Mouse (Mus musculus): ENCODE measurements around the gene Mesd. TPM values are rescaled to one million over a fixed set of nuclear protein-coding genes. Genes with fewer than 3 reads are reported as not detected.
A peak's percentile ranks its signal among the peaks of the same experiment; 100 is the strongest.

The Mesd gene
- total RNA-seq (2021), result 10 to 100 TPM; 49.3 to 54.9 TPM
- long read RNA-seq, experiment 1, full-length matches to known transcripts, result 59 of 64 reads
- long read RNA-seq, experiment 1, partial matches to known transcripts, result 0 of 64 reads
- long read RNA-seq, experiment 1, other reads (novel, unspliced or antisense), result 5 of 64 reads
- long read RNA-seq, experiment 2, full-length matches to known transcripts, result 25 of 27 reads
- long read RNA-seq, experiment 2, partial matches to known transcripts, result 0 of 27 reads
- long read RNA-seq, experiment 2, other reads (novel, unspliced or antisense), result 2 of 27 reads

DNA sequence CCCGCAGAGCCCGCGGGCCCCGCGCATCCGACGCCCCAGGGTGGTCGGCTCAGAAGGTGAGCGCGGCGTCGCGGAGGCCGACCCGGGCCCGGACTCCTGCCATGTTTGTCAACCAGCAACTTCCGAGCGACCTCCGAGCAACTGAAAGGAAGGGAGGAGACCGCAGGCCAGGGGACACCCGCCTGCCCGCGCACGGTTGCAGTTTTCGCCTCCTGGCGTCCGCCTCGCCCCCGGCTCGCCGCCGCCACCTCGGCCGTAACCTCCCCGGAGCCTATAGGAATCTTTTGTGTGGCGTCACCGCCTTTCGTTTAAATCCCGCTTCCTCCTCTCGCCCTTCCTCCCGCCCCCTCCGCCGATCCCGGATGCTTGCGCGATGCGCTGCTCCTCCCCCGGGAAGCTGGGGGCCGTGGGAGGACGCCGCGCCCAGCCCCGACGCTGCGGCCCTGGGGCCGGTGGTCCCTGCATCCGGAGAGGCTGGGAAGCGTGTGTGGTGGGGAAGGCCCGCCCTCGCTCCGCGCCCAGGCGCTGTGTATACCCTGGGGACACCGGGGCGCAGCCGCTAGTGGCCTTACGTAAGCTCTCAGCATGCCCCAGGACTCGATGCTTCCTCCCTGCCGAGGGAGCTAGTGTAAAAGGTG lies at the start of gene Mesd, which contains the start of gene Tlnrd1:
Gene Mesd, plus strand, starts transcription at position 446 of the 638 bp plus-strand sequence.
Gene Tlnrd1, minus strand, starts transcription at position 285 of the 638 bp plus-strand sequence.
- DNase-seq, result peak; percentile 90 to 95

GRCm38 (mm10) chr7:83838525-83839224 lies 45.6 kb upstream of the Mesd start:
- no peak for DNase-seq

GRCm38 (mm10) chr7:83840076-83840475 lies 44.2 kb upstream of the Mesd start:
- no peak for DNase-seq

DNA sequence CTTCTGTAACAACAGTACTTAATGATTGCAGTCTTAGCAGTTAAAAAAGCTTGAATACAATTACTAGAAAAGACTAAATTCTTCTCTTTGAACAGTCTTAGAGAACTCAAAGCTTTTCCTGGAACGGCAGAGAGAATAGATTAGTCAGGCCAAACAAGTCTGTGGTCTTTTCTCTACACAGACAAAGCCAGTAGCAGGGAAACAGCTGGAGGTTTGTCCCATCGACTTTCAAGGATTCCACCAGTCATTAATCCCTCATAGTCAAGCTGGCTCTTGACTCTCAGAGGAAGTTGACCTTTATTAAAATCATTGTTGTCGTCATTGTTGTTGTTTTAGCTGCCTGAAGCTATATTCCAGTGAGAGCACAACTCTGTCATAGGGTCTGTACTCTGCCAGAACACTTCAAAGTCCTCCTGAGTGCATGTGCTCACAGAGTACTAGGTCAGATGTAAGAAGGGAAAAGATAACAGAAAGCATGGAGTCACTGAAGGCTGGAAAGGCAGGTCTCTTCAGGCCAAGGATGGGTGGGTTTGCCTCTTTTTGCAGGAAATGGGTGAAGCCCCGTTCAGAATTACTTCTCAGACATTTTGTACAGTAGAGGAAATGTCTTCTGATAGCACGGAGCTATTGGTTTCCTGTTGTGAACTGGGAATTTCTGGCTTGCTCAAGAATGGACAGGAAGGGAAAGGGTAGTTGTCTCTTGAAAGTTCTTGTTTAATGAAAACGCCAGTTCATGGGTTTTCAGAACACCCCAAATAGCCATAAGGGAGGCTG lies 41.6 kb upstream of the Mesd start:
- DNase-seq, result peak; percentile 14

GRCm38 (mm10) chr7:83844807-83845206 lies 39.5 kb upstream of the Mesd start:
- DNase-seq, result no peak

DNA sequence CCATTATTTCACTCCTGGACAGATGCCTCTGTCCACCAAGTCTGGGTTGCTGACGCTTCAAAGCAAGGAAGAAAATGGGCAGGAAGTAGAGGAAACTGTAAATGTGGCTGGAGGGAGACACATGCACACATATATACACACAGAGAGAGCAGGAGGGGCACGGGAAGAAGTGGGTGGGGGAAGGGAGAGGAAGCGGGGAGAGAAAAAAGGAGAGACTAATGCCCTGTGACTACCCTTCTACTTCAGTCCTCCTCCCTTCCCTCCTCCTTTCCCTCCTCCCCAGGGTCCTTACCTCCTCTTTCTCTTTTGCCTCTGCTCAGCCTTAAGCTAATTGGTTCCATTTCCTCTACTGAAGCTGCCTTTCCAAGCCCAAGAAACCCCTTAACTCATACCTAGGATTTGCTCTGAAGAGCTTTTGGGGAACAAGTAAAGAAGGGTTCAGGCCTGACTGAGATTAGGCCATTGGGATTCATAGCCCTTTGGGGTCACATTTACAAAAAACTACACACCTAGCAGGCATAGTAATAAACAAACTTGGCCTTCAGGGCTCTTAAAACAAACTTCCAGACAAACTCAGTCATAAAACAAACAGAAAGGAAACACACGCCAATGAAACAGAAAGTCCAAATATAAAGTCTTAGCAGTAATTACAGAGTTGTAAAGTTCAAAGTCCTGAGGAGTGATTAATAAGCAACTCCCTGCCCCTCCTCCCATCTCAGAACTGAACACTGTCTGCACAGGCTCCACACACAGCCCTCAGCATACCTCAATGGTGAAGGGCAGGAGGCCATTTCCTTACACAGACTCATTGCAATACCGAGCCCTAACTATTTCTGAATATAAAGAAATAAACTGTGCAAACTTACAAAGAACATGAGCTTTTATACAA lies 36.8 kb upstream of the Mesd start:
- no peak for DNase-seq

- DNase-seq, result no peak
These were observed 32.5 kb upstream of the Mesd start for GRCm38 (mm10) chr7:83851569-83852380.

DNA sequence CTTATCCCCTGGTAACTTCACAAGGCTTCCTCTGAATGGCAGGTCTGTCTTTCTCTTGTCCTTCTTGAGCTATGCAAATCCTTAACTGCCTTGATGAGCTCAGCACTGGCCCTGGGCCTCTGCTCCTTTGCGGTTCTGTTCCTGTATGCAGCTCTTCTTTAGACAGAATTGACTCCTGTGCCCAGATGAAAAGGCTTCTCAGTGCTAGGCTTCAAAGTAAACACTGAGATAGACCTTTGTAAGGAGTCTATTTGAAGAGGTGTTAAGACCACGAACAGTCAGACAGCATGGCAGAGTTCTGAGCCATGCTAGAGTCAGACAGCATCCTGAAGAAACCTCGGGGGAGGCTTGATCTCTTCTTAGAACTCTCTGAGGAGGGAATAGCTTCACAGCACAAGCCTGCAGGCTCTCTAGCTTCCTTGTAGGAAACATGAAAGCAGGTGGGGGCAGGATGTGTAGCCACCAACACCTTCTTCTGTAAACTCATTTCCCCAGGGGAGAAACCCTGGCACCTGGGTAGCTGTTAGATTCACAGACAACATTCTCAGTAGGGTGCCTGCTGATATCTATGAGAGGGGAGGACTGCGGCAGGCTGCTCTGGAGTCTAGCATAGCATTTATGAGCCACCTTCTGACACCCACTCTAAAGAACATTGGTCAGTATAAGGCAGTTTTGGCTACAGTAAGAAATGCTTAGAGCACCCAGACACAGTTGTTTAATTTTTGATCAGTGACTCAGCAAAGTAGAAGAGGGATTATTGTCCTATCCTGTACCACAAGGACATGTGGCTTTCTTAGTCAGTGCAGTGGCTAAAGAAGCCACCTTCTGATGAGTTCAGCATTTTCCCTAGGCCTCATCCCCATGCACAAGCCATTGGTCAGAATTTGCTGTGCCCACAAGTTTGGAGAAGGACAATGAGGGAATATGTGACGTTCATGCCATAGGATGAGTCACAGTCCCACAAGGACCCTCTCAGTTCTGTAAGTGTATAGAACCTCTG lies 31.6 kb upstream of the Mesd start:
- no peak for DNase-seq

DNA sequence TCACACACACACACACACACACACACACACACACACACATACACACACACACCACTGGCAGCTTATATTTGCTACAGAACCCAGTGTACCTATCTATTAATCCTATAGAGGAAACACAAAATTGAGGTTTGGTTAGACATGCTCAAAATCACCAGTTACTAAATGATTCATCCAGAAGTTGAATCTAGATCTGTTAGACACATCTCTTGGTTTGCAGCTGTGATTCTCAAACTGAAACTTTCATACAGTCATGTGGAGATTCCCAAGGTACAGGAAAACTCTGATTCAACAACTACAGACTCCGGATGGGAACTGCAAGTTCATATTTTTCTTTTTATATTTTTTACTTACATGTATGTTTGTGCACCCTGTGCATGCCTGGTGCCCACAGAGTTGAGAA lies 29.1 kb upstream of the Mesd start:
- no peak for DNase-seq

DNA sequence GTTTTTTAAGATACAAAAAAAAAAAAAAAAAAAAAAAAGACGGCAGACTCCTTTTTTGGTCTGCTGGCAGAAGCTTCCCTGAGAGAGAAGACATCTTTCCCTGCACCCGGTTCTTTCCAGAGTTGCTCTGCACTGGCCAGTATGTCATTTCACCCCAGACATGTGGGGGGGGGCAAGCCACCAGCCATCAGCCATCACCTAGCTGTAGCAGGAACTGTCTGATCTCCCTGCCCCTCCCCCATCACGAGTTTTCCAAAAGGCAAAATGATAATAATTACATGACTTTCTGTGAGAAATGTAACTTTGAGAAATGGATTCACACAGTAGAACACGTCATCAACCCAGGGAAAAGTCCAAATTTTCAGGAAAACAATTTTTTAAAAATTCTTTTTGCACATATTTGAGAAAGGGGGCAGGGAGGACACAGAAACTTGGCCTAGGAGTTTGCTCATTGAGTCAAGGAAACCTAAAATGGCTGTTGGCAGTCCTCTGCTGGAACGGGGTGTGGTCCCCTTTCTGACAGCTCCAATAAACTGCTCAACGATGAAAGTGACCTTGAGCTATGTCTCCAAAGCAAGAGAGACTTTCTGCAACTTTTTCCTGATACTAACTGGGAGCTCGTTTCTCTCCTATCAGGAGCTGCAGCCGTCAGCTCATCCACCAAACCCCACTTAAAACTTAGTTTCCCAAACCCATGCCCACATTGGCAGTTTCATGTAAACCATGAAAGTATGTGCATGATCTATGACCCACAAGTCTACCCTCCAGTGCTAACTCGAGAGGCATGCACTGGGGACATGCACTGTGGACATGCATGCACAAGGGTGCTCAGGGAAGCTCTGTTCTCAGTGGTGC lies 27.7 kb upstream of the Mesd start:
- DNase-seq, result peak; percentile 34 to 41

- no peak for DNase-seq
These were observed 27.1 kb upstream of the Mesd start for GRCm38 (mm10) chr7:83857208-83857488.

GRCm38 (mm10) chr7:83857921-83858320 lies 26.3 kb upstream of the Mesd start:
- no peak for DNase-seq

- peak; percentile 53 to 82 for DNase-seq
These were observed 24.7 kb upstream of the Mesd start for GRCm38 (mm10) chr7:83859378-83860083.

GRCm38 (mm10) chr7:83863554-83863953 lies 20.7 kb upstream of the Mesd start:
- no peak for DNase-seq

DNA sequence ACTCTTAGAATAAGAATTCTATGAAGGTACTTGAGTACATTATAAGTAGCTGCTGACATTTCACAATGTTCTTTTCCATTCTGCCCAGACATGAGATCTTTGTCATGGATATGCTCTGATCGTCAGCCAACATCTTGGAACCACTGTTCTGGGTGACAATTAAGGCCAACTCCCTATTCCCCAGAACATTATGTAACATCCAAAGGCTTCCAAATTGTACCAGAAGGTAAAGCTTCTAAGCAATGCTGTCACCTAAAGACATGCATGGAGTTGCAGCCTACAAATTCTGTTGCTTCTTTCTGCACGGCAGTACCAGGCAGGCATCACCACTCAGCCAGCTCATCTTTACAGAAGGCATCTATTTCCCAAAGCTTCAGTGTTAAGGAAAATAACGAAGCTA lies 16.1 kb upstream of the Mesd start:
- no peak for DNase-seq

- no peak for DNase-seq
These were observed 14.3 kb upstream of the Mesd start for GRCm38 (mm10) chr7:83869839-83870543.

GRCm38 (mm10) chr7:83877088-83877487 lies 7.2 kb upstream of the Mesd start:
- no peak for DNase-seq

Measured in heart, adult 18-20 months (tissue).